Mouse (Mus musculus) cerebellum, adult (tissue): ENCODE results near the gene Clhc1.

ENCODE experiments used
- ATAC-seq: cut with Nextera tagmentation; 2 replicates; pipeline ENCODE4 v1.9.2; 2017; ENCODE audit warnings: mild to moderate bottlenecking, moderate library complexity, mixed read lengths; ENCODE audit not compliant: insufficient number of reproducible peaks, low FRiP score, low TSS enrichment

Clhc1 gene

DNA sequence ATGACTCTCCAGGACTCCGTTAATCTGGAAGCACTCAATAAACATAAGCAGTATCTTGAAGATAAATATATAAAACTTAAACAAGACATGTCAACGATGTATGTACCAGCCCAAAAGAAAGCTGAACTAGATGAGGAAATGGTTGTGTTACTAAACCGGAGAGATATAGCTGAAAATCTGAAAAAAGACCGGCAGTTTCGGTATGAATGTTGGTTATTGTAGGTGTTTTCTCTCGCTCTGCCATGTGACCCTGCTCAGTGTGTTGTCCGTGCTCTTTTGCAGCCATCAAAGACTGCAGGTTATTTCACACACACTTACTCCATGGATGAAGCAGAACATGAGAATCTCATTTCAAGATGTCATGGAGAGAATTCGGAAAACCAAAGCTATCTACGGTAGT, 12.7 kb downstream of the Clhc1 start:
- ATAC-seq: no peak

DNA sequence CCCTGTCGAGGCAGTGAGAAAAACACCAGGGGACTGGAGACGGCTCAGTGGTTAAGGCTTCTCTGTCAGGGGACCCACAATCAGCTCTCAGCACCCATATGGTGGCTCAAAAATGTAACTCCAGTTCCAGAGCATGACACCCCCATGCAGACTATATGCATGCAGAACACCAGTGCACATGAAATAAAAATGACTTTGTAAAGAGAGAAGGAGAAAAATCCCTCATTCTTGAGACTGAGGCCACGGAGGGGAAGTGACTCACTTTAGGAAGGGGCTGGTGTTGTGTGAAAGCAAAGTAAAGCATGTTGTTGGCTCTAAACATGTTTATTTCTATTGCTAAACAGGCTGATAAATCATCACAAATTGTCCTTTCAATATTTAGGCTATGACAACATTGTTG, 13.2 kb downstream of the Clhc1 start:
- ATAC-seq: no peak

DNA sequence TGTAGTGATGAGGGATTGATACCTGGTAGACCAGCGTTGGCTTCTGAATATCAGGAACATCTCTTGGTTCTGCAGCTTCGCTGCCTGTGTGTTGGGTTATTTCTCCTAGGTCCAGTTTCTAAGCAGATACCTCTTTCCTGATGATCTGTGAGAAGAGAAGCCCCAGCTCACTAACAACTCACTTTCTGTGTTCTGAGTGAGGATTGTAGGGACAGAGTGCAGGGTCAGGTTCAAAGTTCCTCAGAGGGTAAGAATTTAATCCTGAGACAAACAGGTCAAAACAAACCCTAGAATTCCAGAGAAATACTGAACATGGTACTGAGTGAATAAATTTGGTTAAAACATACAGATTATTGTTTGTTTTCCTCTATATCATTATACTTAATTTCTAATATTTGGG, 15.7 kb downstream of the Clhc1 start:
- no peak for ATAC-seq

DNA sequence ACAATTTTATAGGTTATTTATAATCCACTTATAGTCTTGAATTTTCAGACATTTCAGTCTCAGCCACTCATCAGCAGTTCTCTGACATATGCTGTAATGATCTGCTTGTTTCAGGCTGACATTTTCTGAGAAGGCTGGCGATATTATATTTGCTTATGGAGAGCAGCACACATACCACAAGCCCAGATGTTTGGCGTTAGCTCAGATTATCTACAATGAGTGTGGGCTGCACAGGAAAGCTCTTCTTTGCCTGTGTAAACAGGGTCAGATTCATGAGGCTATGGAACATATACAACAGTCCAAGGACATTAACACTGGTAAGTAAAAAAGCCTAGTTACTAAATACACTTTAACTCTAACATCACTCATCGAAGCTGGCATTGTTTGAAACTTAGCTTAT, 23.8 kb downstream of the Clhc1 start:
- ATAC-seq: no peak

DNA sequence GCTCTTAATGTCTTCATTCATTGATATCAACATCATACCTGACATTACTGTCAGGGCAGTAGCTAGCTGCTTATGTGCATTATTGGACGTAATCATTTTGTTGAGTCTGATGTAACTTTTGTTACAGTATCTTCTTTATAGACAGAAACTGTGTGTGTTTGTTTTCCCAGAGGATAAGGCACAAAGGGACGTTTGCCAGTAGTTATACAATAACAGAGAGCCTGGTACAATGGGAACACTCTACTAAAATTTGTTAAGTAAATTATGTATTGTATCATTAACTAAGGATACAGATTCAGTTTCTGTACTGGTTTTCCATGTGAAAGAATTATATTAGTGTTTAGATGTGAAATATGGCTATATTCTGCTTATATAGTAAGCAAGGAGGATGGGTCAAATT, 24.9 kb downstream of the Clhc1 start:
- no peak for ATAC-seq

DNA sequence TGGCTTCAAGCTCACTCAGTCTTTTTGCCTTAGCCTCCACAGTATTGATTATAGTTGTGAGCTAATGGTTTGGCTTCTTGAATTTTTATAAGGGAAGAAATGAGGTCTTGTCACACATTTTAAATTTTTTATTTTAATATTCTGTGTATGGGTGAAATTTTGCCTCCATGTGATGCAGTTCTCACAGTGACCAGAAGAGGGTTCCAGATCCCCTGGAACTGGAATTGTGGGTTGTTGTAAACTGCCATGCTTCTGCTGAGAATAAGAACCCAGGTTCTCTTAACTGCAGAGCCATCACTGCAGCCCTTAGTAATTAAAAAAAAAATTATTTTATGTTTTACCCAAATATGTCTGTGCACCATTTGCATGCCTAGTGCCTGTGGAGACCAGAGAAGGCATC, 31.9 kb downstream of the Clhc1 start:
- ATAC-seq: no peak

DNA sequence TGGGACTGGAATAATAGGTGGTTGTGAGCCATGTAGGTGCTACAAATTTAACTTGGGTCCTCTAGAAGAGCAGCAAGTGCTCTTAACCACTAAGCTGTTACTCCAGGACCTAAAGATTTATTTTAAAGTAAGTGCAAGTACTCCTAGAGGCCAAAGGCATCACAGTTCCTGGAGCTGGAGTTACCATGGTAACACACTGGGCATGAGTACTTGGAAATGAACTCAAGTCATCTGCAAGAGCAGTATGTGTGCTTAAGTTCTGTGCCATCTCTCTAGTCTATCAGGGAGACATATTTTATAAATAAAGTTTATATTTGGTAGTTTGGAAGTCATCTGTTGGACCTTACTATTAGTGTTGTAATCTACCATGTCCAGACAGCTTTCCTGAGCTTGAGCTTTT, 47.5 kb downstream of the Clhc1 start:
- no peak for ATAC-seq

DNA sequence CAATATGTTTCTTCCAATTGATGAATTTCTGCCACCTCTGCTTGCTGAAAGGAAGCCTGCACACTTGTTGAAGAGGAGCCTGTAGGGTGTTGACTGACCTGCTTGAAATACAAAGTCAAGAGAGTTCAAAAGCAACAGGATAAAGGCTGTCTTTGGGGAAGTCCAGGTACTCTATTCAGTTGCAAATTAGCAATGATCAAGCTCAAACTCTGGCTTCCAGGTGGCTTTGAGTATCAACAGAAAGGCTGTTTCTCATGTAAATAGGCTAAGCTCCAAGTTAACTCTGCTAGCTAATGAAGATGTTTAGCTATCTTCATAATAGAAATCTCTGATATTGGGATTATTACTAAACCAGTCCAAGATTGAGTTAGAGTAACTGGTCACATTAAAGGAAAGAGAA, 49.4 kb downstream of the Clhc1 start:
- ATAC-seq: no peak

DNA sequence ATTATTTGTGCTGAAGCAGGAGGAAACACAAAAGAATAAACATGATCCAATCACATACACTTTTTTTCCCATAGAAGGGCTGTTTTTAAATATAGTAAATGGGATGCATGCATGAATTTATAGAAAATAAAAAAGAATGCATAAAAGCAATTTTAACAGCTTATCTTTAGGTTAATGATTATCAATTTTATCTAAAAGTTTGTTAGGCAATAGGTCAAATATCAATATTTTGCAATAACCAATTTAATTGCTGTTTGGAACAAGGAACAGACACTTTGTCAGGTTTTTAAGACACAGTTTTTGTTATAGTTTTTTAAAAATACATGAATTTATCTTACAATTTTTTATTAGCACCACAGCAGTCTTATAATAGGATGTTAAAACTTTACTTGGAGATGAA, 51.2 kb downstream of the Clhc1 start:
- ATAC-seq: no peak

DNA sequence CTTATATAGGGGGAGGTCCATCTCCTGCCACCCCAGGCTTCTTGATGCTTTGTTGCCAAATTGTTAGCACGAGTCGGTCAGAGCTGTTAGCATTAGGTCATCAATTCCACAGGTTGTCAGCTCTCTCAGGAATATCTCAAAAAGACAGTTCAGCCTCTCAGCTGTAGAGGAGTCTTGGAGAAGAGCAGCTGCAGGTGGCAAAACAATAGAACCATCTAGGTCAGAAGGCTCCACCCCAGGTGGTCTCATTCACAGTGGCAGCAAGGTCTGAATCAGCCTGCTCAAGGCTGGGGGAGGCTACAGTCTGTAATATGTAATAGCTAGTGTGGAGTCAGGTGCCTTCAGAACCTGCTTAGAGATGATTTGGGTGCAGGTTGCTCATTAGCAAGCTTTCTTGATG, 55.8 kb downstream of the Clhc1 start:
- ATAC-seq: no peak

DNA sequence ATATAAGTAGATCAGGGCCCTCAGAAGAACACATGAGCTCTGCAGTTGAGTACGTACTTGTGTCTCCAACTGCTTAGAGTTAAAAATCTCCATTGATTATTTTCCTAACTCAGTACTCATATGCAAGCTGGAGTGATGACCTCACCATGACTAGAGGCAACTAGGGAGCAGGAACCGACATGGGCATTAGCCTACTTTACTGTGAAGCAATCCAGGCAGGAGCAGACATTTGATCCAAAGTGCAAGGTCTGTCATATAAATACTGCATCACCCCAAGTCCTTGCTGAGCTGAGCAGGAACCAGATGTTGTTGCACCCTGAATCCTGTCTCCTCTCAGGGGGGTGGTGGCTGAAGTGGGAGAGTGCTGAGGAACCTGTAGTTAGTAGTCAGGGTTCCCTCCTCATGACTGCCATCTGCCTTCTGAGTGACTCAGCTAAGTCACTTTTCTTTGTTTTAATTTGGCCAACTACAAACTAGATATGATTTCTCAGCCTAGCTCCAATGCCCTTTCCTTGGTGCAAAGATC, 59.8 kb downstream of the Clhc1 start:
- ATAC-seq: no peak

DNA sequence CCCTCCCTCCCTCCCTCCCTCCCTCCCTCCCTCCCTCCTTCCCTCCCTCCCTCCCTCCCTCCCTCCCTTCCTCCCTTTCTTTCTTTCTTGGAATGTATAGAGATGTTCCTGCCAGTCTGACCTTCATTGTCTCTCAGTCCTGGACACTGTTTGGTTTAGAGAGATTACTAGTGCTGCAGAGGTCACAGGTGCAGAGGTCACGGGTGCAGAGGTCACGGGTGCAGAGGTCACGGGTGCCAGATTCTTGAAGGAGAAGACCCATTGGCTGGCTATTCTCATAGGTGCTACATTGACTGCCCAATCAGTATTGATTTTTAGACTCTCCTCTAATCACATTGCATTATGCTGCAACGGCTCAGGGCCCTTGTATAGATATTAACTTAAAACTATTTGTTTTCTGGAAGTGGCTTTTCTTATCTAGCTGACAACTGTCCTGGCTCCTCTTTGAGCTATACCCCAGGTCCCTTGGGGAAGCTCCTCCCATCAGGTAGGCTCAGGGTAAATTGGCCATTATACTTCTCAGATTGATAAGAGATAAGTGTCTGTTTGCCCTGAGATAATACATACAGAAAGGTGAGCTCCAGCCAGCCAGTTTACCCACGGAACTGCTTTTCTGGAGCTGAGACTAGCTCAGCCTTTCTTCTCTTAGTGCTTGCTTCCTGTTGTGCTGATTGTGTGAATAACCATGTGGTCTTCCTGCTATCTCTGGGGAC, 62.2 kb downstream of the Clhc1 start:
- ATAC-seq: no peak

DNA sequence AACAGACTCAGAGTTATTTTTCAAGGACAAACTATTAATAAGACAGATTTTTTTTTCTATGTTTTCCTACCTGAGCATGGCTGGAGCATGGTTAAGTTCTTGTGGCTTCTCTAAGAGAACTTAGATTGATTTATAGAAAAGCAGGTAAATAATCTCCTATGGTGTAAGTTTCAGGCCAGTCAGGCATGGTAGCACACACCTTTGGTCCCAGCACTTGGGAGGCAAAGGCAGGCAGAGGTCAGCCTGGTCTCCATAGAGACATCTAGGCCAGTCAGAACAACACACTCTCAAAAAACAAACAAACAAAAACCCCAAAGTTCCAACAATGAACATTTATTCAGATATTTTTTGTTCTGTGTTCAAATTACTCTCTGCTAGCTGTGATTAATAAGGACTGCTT, 64.3 kb downstream of the Clhc1 start:
- no peak for ATAC-seq

DNA sequence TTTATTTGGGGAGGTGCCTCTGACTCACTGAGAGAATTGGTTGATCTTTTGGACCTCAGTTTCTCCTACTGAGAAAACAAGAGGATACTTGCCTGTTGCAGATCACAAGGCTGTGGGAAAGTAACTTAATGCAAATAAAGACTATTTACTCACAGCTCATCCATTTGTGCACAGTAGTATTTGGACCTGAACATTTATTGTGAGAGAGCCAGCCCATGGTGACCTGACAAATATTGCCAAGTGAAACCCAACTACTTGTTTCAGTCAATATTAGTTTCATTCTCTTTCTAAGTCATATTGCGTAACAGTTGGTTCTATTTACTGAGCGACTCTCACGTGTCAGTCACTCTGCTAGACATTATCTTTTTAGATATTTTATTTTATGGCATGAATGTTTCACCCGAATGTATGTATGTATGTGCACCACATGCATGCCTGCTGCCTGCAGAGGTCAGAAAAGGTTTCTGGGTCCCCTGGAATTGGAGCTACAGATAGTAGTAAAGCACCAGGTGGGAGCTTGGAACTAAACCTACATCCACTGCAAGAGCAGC, 65.5 kb downstream of the Clhc1 start:
- ATAC-seq: no peak

DNA sequence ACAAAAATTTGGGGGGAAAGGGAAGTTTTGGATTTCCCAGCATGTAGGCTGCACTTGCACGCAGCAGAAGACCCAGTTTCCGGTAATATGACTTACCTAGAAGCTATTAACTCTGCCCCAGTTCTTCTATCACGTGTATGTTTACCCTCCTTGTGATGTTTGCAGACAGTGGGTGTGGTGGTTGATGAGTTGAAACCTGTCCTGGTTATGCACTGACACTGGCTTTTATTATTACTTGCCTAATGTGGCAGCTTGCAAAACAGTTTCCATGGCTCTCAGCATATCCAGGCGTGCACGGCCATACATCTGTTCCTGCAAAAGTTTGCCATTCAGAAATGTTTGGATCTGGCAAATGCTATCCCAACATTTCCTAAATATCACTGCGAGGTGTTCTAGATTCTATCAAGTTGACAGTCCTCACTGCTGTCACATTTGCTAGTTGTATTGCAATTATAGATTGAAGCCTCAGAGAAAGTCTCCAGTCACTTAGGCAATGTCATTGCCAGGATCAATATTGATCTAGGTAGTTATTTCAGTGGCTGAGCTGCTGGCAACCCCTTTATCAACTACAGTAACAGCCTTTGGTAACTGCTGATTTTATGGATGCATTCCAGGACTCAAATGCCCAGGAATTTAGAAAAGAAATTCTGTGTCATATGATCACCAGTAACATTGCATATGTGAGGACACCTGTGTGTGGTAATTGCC, 66.6 kb downstream of the Clhc1 start:
- ATAC-seq: no peak

DNA sequence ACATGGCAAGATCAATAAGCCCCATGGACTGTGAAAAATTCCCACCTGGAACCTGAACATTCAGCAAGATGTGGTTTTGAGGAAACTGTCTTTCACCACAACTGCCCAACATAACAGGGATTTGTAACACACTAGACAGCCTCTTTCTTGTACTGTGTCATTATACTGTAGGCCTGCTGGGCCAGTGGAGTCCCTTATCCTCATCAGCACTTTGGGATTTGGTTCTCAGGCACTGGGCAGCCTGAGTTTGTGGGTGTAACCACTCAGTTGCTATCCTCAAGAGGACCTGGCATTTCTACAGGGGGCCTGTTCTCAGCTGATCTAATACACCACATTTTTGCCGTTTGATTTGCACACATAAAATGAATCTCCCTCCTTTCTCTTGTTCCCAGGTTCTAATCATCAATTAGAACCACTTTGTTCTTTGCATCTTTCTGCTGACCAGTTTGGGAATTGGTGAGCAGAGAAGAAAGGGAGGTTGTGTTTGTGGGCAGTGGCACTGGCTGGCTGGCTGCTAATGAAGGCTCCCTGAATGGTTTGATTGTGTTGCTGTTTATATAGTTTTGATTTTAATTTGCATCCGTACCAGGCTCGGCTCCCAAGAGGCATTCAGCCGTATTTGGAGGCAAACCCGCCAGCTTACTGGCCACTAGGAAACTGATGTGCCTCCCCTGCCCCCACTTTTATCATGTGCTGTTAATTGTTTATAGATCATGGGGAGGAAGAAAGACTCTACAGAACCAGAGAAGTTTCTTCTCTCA, 74.5 kb downstream of the Clhc1 start:
- no peak for ATAC-seq

DNA sequence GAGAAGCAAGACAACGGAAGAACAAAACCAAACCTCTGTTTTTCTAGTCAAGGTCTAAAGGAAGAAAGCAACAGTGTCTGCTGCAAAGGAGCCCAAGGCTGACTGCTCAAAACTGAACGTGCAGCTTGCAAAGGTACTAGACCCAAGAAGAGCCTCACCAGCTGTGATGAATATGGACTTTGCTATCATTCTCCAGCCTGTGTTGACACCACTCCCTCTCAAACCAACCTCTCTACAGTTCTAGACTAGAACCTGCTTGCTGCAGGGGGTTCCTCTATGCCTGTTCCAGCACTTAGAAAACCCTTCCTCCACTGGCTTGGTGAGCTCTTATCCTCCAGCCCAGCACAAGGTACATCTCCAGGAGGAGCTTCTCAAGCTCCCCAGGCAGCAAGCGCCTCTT, 75.6 kb downstream of the Clhc1 start:
- ATAC-seq: no peak

DNA sequence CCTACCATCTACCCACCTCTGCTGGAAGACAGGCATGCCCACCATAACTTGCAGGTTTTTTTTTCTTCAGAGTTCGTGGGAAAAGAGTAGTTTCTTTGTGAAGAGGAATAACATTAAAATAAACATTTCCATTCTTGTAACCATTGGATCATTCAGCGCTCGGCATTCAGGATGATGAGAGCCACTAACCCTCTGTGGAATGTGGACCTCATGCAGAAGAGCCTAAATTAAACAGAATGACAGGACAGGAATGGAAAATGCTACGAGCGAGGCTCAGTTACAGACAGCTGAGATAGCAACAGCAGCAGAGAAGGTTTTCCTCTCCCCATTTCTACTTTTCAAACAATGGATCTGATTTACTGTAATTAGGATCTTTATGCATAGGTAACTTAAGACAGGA, 78.8 kb downstream of the Clhc1 start:
- no peak for ATAC-seq

DNA sequence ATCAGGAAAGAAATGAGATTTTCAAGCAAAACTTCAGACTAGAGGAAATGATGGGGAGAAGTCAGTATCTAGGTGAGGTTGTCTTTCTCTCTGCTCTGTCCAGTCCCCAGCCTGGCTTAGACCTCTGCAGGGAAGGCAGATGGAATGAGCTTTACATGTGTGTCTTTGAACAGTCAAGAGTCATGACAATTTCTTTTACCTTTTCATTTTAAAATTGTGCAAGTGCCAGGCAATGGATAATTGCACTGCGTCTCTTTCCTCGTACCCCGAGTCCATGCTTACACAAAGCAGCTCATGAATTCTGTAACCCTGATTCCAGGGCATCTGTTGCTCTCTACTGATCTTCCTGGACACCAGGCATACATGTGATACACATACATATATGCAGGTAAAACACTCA, 80.0 kb downstream of the Clhc1 start:
- ATAC-seq: no peak
